Mouse (Mus musculus) gastrocnemius, adult 18-20 months (tissue): ENCODE measurements around the gene Son. TPM values are rescaled to one million over a fixed set of nuclear protein-coding genes. Genes with fewer than 3 reads are reported as not detected.

Experiments used
- total RNA-seq, 2 experiments: library from RNA; stranded (reverse); gene quantifications; 2 replicates each; pipeline ENCODE4 v1.2.3; 2021

Son gene
- total RNA-seq, 2 experiments from 2014 or later: 92.4 to 97.4 TPM

Other genes starting within 250 kb of the Son start
- gene Il10rb, start 241.3 kb upstream of the Son start, total RNA-seq: 1 to 10 TPM; 4.2 to 6.6 TPM
- gene Ifnar1, start 162.3 kb upstream of the Son start, total RNA-seq: 10 to 100 TPM in 1 of 2 experiments, 1 to 10 TPM in 1; 9.8 to 12.2 TPM
- gene Ifngr2, start 100.4 kb upstream of the Son start, total RNA-seq: 10 to 100 TPM; 52.7 to 61.5 TPM
- gene Tmem50b, start 49.7 kb upstream of the Son start, total RNA-seq: 10 to 100 TPM; 13.1 to 15.1 TPM
- 10 to 100 TPM; 19.8 to 20.5 TPM for gene Dnajc28, start 28.5 kb upstream of the Son start, total RNA-seq
- 10 to 100 TPM; 60.8 to 64.6 TPM for gene Gart, start 554 bp upstream of the Son start, total RNA-seq
- 1 to 10 TPM; 1.1 TPM for gene Donson, start 41.3 kb downstream of the Son start, total RNA-seq
- gene Cryzl1, start 81.5 kb downstream of the Son start, total RNA-seq: 10 to 100 TPM; 11.4 to 15.6 TPM
- 10 to 100 TPM; 62.8 to 63.5 TPM for gene Itsn1, start 81.8 kb downstream of the Son start, total RNA-seq